Mouse (Mus musculus) testis, adult 2 months (tissue): ENCODE data around the gene Rhbdf2. TPM values are rescaled to one million over a fixed set of nuclear protein-coding genes. Genes with fewer than 3 reads are reported as not detected.
"Not testable (repeated sequence)": the region's sequence is repeated elsewhere in the genome, so short reads cannot be mapped to it uniquely, and the experiment has no call there.

Experiments used
- H3K27ac ChIP-seq: fragments of 200-500 bp; 2 replicates; pipeline ENCODE4 v1.5.1; 2012; ENCODE audit warnings: low read depth, low read length; ENCODE audit not compliant: control insufficient read depth, insufficient read depth
- H3K27me3 ChIP-seq: fragments of 200-500 bp; 2 replicates; pipeline ENCODE4 v1.6.1; 2012; ENCODE audit warnings: mild to moderate bottlenecking, low read length, moderate library complexity; ENCODE audit not compliant: control insufficient read depth, insufficient read depth
- H3K36me3 ChIP-seq: fragments of 200-500 bp; 2 replicates; pipeline ENCODE4 v1.6.1; 2012; ENCODE audit warnings: mild to moderate bottlenecking, low read length; ENCODE audit not compliant: control insufficient read depth, insufficient read depth
- H3K4me1 ChIP-seq: fragments of 200-500 bp; 2 replicates; pipeline ENCODE4 v1.6.1; 2012; ENCODE audit warnings: low read length; ENCODE audit not compliant: control insufficient read depth, insufficient read depth
- H3K4me3 ChIP-seq: fragments of 200-500 bp; 2 replicates; pipeline ENCODE4 v1.5.1; 2012; ENCODE audit warnings: low read depth, mild to moderate bottlenecking, low read length, moderate library complexity, mixed read lengths; ENCODE audit not compliant: control insufficient read depth
- CTCF ChIP-seq: fragments of 200-500 bp; IDR thresholded peaks from 2 replicates; pipeline ENCODE4 v1.5.1; 2012; ENCODE audit warnings: low read depth, mild to moderate bottlenecking, inconsistent platforms, low read length, moderate library complexity; ENCODE audit not compliant: control insufficient read depth, insufficient read depth, insufficient replicate concordance
- POLR2A ChIP-seq: fragments of 200-500 bp; IDR thresholded peaks from 2 replicates; pipeline ENCODE4 v1.6.1; 2012; ENCODE audit warnings: low read depth, mild to moderate bottlenecking, inconsistent platforms, low read length, moderate library complexity; ENCODE audit not compliant: control insufficient read depth
- polyA plus RNA-seq: library from polyadenylated mRNA; depleted of rRNA; stranded (reverse); fragments of >200 nt; gene quantifications from 2 replicates; pipeline ENCODE4 v1.2.3, GENCODE M21; 2012

Rhbdf2 gene
- polyA plus RNA-seq, 1 experiment, result 7.5 TPM

GRCm38 (mm10) chr11:116641168-116641567 lies 14.3 kb upstream of the Rhbdf2 start:
- Histone ChIP-seq H3K36me3 (no peaks in the 10 kb centered on the region), H3K27ac (no peak overlapping the region), H3K4me1 (peaks cover 13% of the 10 kb centered on the region), H3K4me3 (no peak overlapping the region), H3K27me3 (no peaks in the 10 kb centered on the region)
- TF ChIP-seq CTCF (peak; percentile 69; the same call in 1 of the 2 replicates), POLR2A (no peak)

DNA sequence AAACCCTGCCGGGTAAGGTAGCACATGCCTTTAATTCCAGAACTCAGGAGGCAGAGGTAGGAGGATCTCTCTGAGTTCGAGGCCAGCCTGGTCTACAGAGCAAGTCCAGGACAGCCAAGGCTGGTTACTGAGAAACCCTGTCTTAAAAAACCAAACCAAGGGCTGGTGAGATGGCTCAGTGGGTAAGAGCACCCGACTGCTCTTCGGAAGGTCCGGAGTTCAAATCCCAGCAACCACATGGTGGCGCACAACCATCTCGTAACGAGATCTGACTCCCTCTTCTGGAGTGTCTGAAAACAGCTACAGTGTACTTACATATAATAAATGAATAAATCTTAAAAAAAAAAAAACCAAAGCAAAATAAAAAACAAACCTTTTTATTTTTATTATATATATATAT lies 9.8 kb upstream of the Rhbdf2 start:
- not testable (repeated sequence) for H3K27ac ChIP-seq, H3K4me3 ChIP-seq, H3K36me3 ChIP-seq, H3K27me3 ChIP-seq, H3K4me1 ChIP-seq

DNA sequence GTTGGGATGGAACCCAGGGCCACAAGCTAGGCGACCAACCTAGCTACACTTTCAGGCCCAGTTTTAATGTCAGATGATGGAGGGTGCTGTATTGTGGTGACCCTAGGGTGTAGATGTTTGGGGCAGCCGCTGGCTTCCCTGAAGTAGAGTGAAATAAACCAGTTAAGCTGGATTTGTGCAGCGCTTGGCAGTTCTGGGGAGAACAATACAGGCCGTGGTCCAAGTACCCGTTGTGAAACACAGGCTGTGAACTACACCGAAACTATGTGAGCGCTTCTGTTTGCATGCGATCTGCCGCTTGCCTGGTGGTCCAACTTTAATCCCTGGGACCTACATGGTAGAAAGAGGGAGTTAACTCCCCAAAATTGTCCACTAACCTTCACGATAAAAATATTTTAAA lies 6.1 kb upstream of the Rhbdf2 start:
- Histone ChIP-seq H3K4me1 (peaks cover 3% of the 10 kb centered on the region; the same call in 1 of the 2 replicates), H3K4me3 (no peak overlapping the region), H3K27me3 (no peaks in the 10 kb centered on the region), H3K36me3 (no peaks in the 10 kb centered on the region), H3K27ac (no peak overlapping the region)
- no peak for TF ChIP-seq CTCF
- no peak for TF ChIP-seq POLR2A

GRCm38 (mm10) chr11:116630171-116630965 lies 3.5 kb upstream of the Rhbdf2 start:
- H3K27me3 ChIP-seq, result no peaks in the 10 kb centered on the region
- TF ChIP-seq POLR2A (no peak), CTCF (no peak)
- H3K27ac ChIP-seq, result no peak overlapping the region
- no peak overlapping the region for H3K4me3 ChIP-seq
- H3K36me3 ChIP-seq, result no peaks in the 10 kb centered on the region
- H3K4me1 ChIP-seq, result peaks cover 5% of the 10 kb centered on the region

DNA sequence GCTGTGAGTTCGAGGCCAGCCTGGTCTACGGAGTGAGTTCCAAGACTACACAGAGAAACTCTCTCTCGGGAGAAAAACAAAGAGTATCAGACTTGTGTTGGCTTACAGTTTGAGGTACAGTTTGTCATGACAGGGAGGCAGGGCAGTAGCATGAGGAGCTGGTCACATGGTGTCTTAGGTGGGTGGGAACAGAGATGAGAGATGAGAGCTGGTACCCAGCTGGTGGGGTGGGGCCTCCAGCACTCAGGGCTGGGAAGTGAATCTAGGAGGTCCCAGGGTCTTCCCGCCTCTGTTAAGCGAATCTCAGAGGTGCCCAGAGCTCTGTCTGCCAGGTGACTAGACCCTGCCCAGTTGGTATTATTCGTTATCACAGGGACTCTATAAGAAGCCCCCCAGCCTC lies 2.7 kb upstream of the Rhbdf2 start:
- Histone ChIP-seq H3K4me1 (peaks cover 8% of the 10 kb centered on the region), H3K27me3 (no peaks in the 10 kb centered on the region), H3K4me3 (no peak overlapping the region), H3K27ac (no peak overlapping the region), H3K36me3 (no peaks in the 10 kb centered on the region)
- no peak for TF ChIP-seq POLR2A
- no peak for TF ChIP-seq CTCF

GRCm38 (mm10) chr11:116628712-116629111 lies 1.9 kb upstream of the Rhbdf2 start:
- peak; percentile 85; the same call in 1 of the 2 replicates for TF ChIP-seq CTCF
- no peak for TF ChIP-seq POLR2A

GRCm38 (mm10) chr11:116627072-116628020 lies 527 bp upstream of the Rhbdf2 start:
- TF ChIP-seq POLR2A (no peak), CTCF (no peak)
- Histone ChIP-seq H3K4me3 (no peak overlapping the region), H3K27ac (no peak overlapping the region; the same call in 1 of the 2 replicates), H3K36me3 (no peaks in the 10 kb centered on the region), H3K4me1 (peaks cover 18% of the 10 kb centered on the region), H3K27me3 (no peaks in the 10 kb centered on the region)

More at GRCm38 (mm10) chr11:116628712-116629111, 1.9 kb upstream of the Rhbdf2 start:
- Histone ChIP-seq H3K27me3 (no peaks in the 10 kb centered on the region), H3K36me3 (no peaks in the 10 kb centered on the region), H3K4me3 (no peak overlapping the region), H3K4me1 (peaks cover 12% of the 10 kb centered on the region), H3K27ac (no peak overlapping the region)
